Mouse (Mus musculus) limb, embryonic 10.5 days (tissue): Measurements from ENCODE around the gene Rgs3. TPM values are rescaled to one million over a fixed set of nuclear protein-coding genes. Genes with fewer than 3 reads are reported as not detected.

ENCODE experiments used
- polyA plus RNA-seq: library from polyadenylated mRNA; unstranded; fragments of >200 nt; fragmentation: Nextera tagmentation; extraction: Ambion mirVana; gene quantifications from 2 replicates; pipeline ENCODE4 v1.2.1, GENCODE M21; 2016

The Rgs3 gene
- polyA plus RNA-seq, 1 experiment from 2014 or later: 38.2 TPM

Other genes with a start within 250 kb of the Rgs3 start
- 16.4 and 19.6 TPM in 2 replicates for gene Fkbp15, start 199.3 kb upstream of the Rgs3 start, polyA plus RNA-seq
- gene Slc31a1, start 199.1 kb upstream of the Rgs3 start, polyA plus RNA-seq: 42.2 and 48.7 TPM in 2 replicates
- gene Cdc26, start 151.2 kb upstream of the Rgs3 start, polyA plus RNA-seq: 223 and 233 TPM in 2 replicates
- gene Prpf4, start 151.1 kb upstream of the Rgs3 start, polyA plus RNA-seq: 38.4 and 38.6 TPM in 2 replicates
- gene Rnf183, start 124.6 kb upstream of the Rgs3 start, polyA plus RNA-seq: not detected in 2 replicates
- 10.5 and 13.4 TPM in 2 replicates for gene Wdr31, start 89.0 kb upstream of the Rgs3 start, polyA plus RNA-seq
- gene Bspry, start 79.8 kb upstream of the Rgs3 start, polyA plus RNA-seq: 1.0 and 1.3 TPM in 2 replicates
- gene Hdhd3, start 56.4 kb upstream of the Rgs3 start, polyA plus RNA-seq: 11.7 and 13.5 TPM in 2 replicates
- 108 and 124 TPM in 2 replicates for gene Alad, start 39.9 kb upstream of the Rgs3 start, polyA plus RNA-seq
- gene Pole3, start 34.8 kb upstream of the Rgs3 start, polyA plus RNA-seq: 113 and 116 TPM in 2 replicates
- gene 4933430I17Rik, start 34.5 kb upstream of the Rgs3 start, polyA plus RNA-seq: 0.86 and 1.7 TPM in 2 replicates